Comparison of ENCODE assay signal across 11 mouse cellular contexts in genomic region chr2:35272881-35273280, GRCm38 (mm10). TPM values are rescaled to one million over a fixed set of nuclear protein-coding genes. Genes with fewer than 3 reads are reported as not detected.
DNase-seq lines count a peak whose midpoint lies in the region; ATAC-seq and TF ChIP-seq lines count a peak whose summit lies in the region.
"Had no signal": no experiment of that assay in that cellular context is flagged by ENCODE, and none has a peak within 500 bp of the region (broad histone marks: within the 10 kb centered on the region; RNA-seq: fewer than 3 reads in every experiment).

No protein-coding gene starts in this region.

- H3K9me3 ChIP-seq in hindbrain, embryonic 12.5 days (replicated peaks) = no peaks in the 10 kb centered on the region
- no peaks in the 10 kb centered on the region for H3K9me3 ChIP-seq in hindbrain, embryonic 16.5 days (ENCODE audit: control insufficient read depth, low read length)
- H3K9me3 ChIP-seq in limb, embryonic 12.5 days = no peaks in the 10 kb centered on the region
- H3K9me3 ChIP-seq in midbrain, embryonic 13.5 days = no peaks in the 10 kb centered on the region
- H3K9me3 ChIP-seq: hindbrain, embryonic 13.5 days had no signal

- H3K4me3 ChIP-seq in hindbrain, embryonic 12.5 days = no peak overlapping the region
- H3K4me3 ChIP-seq in hindbrain, embryonic 16.5 days (ENCODE audit: low read length) = no peak overlapping the region
- no peak overlapping the region for H3K4me3 ChIP-seq in testis, adult 2 months (ENCODE audit: control insufficient read depth, low read depth, low read length)
- no peak overlapping the region for H3K4me3 ChIP-seq in limb, embryonic 12.5 days (replicated peaks)
- no peak overlapping the region for H3K4me3 ChIP-seq in midbrain, embryonic 13.5 days (replicated peaks)
- H3K4me3 ChIP-seq: hindbrain, embryonic 13.5 days had no signal

- H3K9ac ChIP-seq in hindbrain, embryonic 12.5 days = no peak overlapping the region
- H3K9ac ChIP-seq in hindbrain, embryonic 16.5 days (ENCODE audit: low read depth, low read length) = no peak overlapping the region
- no peak overlapping the region for H3K9ac ChIP-seq in limb, embryonic 12.5 days (replicated peaks)
- H3K9ac ChIP-seq in midbrain, embryonic 13.5 days (replicated peaks) = no peak overlapping the region
- H3K9ac ChIP-seq: hindbrain, embryonic 13.5 days; liver, embryonic 14.5 days had no signal

- 0 out of 2 replicates have a peak overlapping the region, but pooled peaks have one; percentile 40 for H3K27ac ChIP-seq in hindbrain, embryonic 12.5 days
- no peak overlapping the region for H3K27ac ChIP-seq in hindbrain, embryonic 16.5 days (ENCODE audit: low read depth, low read length)
- H3K27ac ChIP-seq in testis, adult 2 months (ENCODE audit: control insufficient read depth, insufficient read depth, low read depth, low read length) = peak overlapping the region; percentile 63
- peak overlapping the region; percentile 82 for H3K27ac ChIP-seq in limb, embryonic 12.5 days
- no peak overlapping the region for H3K27ac ChIP-seq in midbrain, embryonic 13.5 days
- H3K27ac ChIP-seq: hindbrain, embryonic 13.5 days; liver, embryonic 14.5 days had no signal

- no peak overlapping the region for H3K4me2 ChIP-seq in hindbrain, embryonic 12.5 days (replicated peaks)
- H3K4me2 ChIP-seq in hindbrain, embryonic 16.5 days (ENCODE audit: low read length) = no peak overlapping the region
- H3K4me2 ChIP-seq in limb, embryonic 12.5 days = no peak overlapping the region
- H3K4me2 ChIP-seq in midbrain, embryonic 13.5 days (replicated peaks) = no peak overlapping the region
- H3K4me2 ChIP-seq: hindbrain, embryonic 13.5 days had no signal

- WGBS in hindbrain, embryonic 12.5 days = 86% methylated on average over 6 of the region's 6 CpGs
- 88% methylated on average over 6 of the region's 6 CpGs for WGBS in hindbrain, embryonic 16.5 days
- WGBS in limb, embryonic 12.5 days = 79% methylated on average over 6 of the region's 6 CpGs
- 89% methylated on average over 6 of the region's 6 CpGs for WGBS in midbrain, embryonic 13.5 days

- ATAC-seq in hindbrain, embryonic 12.5 days (ENCODE audit: low FRiP score) = no peak
- no peak for ATAC-seq in hindbrain, embryonic 16.5 days
- no peak for ATAC-seq in limb, embryonic 12.5 days (ENCODE audit: insufficient number of reproducible peaks, insufficient read depth, low FRiP score, low TSS enrichment, low read depth)
- ATAC-seq in midbrain, embryonic 13.5 days = no peak

- no peak for DNase-seq in testis, postnatal 10 days (ENCODE audit: low spot score)
- no peak for DNase-seq in MN1 (ENCODE audit: low spot score)
- no peak for DNase-seq in adrenal gland, adult 8-10 months

- no peak for TF ChIP-seq POLR2A in testis, adult 2 months (IDR thresholded peaks at IDR 0.05; ENCODE audit: control insufficient read depth, low read depth, low read length)

- H3K36me3 ChIP-seq in hindbrain, embryonic 12.5 days = no peaks in the 10 kb centered on the region
- H3K36me3 ChIP-seq in hindbrain, embryonic 16.5 days (ENCODE audit: control insufficient read depth, insufficient read depth, low read length) = no peaks in the 10 kb centered on the region
- H3K36me3 ChIP-seq in testis, adult 2 months (ENCODE audit: control insufficient read depth, insufficient read depth, low read length) = no peaks in the 10 kb centered on the region
- no peaks in the 10 kb centered on the region for H3K36me3 ChIP-seq in limb, embryonic 12.5 days
- H3K36me3 ChIP-seq in midbrain, embryonic 13.5 days = no peaks in the 10 kb centered on the region
- H3K36me3 ChIP-seq: hindbrain, embryonic 13.5 days had no signal

- no peak for TF ChIP-seq CTCF in testis, adult 2 months (IDR thresholded peaks at IDR 0.05; ENCODE audit: control insufficient read depth, insufficient read depth, insufficient replicate concordance, low read depth, low read length)

- H3K27me3 ChIP-seq in hindbrain, embryonic 12.5 days = no peaks in the 10 kb centered on the region
- no peaks in the 10 kb centered on the region for H3K27me3 ChIP-seq in hindbrain, embryonic 16.5 days (replicated peaks; ENCODE audit: control insufficient read depth, insufficient read depth, low read length)
- no peaks in the 10 kb centered on the region for H3K27me3 ChIP-seq in testis, adult 2 months (ENCODE audit: control insufficient read depth, insufficient read depth, low read length)
- peaks cover 8% of the 10 kb centered on the region; the same call in 1 of the 2 replicates for H3K27me3 ChIP-seq in limb, embryonic 12.5 days
- no peaks in the 10 kb centered on the region for H3K27me3 ChIP-seq in midbrain, embryonic 13.5 days
- H3K27me3 ChIP-seq: CH12.LX had no signal

- H3K4me1 ChIP-seq in hindbrain, embryonic 12.5 days = peaks cover 20% of the 10 kb centered on the region
- H3K4me1 ChIP-seq in hindbrain, embryonic 16.5 days (ENCODE audit: control insufficient read depth, insufficient read depth, low read depth, low read length) = peaks cover 3% of the 10 kb centered on the region; the same call in 1 of the 2 replicates
- H3K4me1 ChIP-seq in testis, adult 2 months (ENCODE audit: control insufficient read depth, insufficient read depth, low read length) = peaks cover 15% of the 10 kb centered on the region
- peaks cover 36% of the 10 kb centered on the region for H3K4me1 ChIP-seq in limb, embryonic 12.5 days (replicated peaks)
- H3K4me1 ChIP-seq in midbrain, embryonic 13.5 days (replicated peaks) = 0 out of 2 replicates have a peak, but pooled peaks cover 4% of the 10 kb centered on the region

RNA-seq across cellular contexts. Expression of gene Gsn, which starts 16.7 kb away (rescaled TPM):
- polyA plus RNA-seq in hindbrain, embryonic 12.5 days (2016; fragmentation: Nextera tagmentation; extraction: Ambion mirVana) = 72.4 and 80.2 TPM in 2 replicates
- 31.6 and 36.7 TPM in 2 replicates for polyA plus RNA-seq in hindbrain, embryonic 16.5 days (2015; fragmentation: Nextera tagmentation; extraction: Ambion mirVana)
- 49.9 and 88.6 TPM in 2 replicates for polyA plus RNA-seq in testis, adult 2 months (2012; rRNA removed)
- 45.2 and 52.5 TPM in 2 replicates for polyA plus RNA-seq in limb, embryonic 12.5 days (2016; fragmentation: Nextera tagmentation; extraction: Ambion mirVana)
- 100 to 1,000 TPM; 331 to 556 (median 419) TPM for total RNA-seq in adrenal gland, adult 8-10 months (2022)
- polyA plus RNA-seq in midbrain, embryonic 13.5 days (2015; fragmentation: Nextera tagmentation; extraction: Ambion mirVana) = 14.1 and 18.0 TPM in 2 replicates

Comparison
In these comparisons a context has a peak if more than half of its experiments do, and no peak if none do; other contexts are left out.
1. H3K27ac ChIP-seq: peak in hindbrain, embryonic 12.5 days (single experiment), testis, adult 2 months (single experiment) and limb, embryonic 12.5 days (single experiment); none in hindbrain, embryonic 16.5 days (single experiment) and midbrain, embryonic 13.5 days (single experiment).